Mouse (Mus musculus) limb, embryonic 11.5 days (tissue): Measurements from ENCODE around the gene Wdr82. TPM values are rescaled to one million over a fixed set of nuclear protein-coding genes. Genes with fewer than 3 reads are reported as not detected.

Experiments
- ATAC-seq: fragments of 200-750 bp; cut with Nextera tagmentation; 2 replicates; pipeline ENCODE4 v1.8.0; 2017; ENCODE audit warnings: low read depth; ENCODE audit not compliant: insufficient number of reproducible peaks, low FRiP score, low TSS enrichment
- DNase-seq: peaks from one replicate; pipeline ENCODE4 v3.0.0-alpha.2; 2015; ENCODE audit warnings: low spot score
- H3K27ac ChIP-seq: fragments of 300-500 bp; sonication (generic); replicated peaks from 2 replicates; pipeline ENCODE4 v1.5.1; 2014; ENCODE audit warnings: low read depth, mild to moderate bottlenecking, low read length
- H3K27me3 ChIP-seq: fragments of 300-500 bp; sonication (generic); 2 replicates; pipeline ENCODE4 v1.6.1; 2014; ENCODE audit warnings: mild to moderate bottlenecking, low read length, mixed read lengths; ENCODE audit not compliant: control insufficient read depth, insufficient read depth
- H3K36me3 ChIP-seq: fragments of 300-500 bp; sonication (generic); 2 replicates; pipeline ENCODE4 v1.6.1; 2014; ENCODE audit warnings: mild to moderate bottlenecking, low read length, moderate library complexity, mixed read lengths; ENCODE audit not compliant: control insufficient read depth, insufficient read depth
- H3K4me1 ChIP-seq: fragments of 300-500 bp; sonication (generic); 2 replicates; pipeline ENCODE4 v1.6.1; 2014; ENCODE audit warnings: low read length, mixed read lengths; ENCODE audit not compliant: control insufficient read depth, insufficient read depth
- H3K4me2 ChIP-seq: fragments of 300-500 bp; sonication (generic); 2 replicates; pipeline ENCODE4 v1.6.1; 2014; ENCODE audit warnings: low read depth, mild to moderate bottlenecking, moderate library complexity; ENCODE audit not compliant: severe bottlenecking
- H3K4me3 ChIP-seq: fragments of 300-500 bp; sonication (generic); 2 replicates; pipeline ENCODE4 v1.5.1; 2014; ENCODE audit warnings: low read depth, low read length
- H3K9ac ChIP-seq: fragments of 300-500 bp; sonication (generic); 2 replicates; pipeline ENCODE4 v1.6.1; 2014; ENCODE audit warnings: mild to moderate bottlenecking, low read length
- H3K9me3 ChIP-seq: fragments of 300-500 bp; sonication (generic); 2 replicates; pipeline ENCODE4 v1.6.1; 2016; ENCODE audit warnings: low read length; ENCODE audit not compliant: control insufficient read depth
- WGBS: fragments of 180-500 bp; shearing (Covaris S2); extraction: QIAGEN DNeasy Blood & Tissue Kit; methylation state at CpG from one replicate; pipeline ENCODE4 v1.1.7; 2014; 5-methylcytosine and 5-hydroxymethylcytosine counted together
- polyA plus RNA-seq: library from polyadenylated mRNA; unstranded; fragments of >200 nt; fragmentation: Nextera tagmentation; extraction: Ambion mirVana; gene quantifications from 2 replicates; pipeline ENCODE4 v1.2.1, GENCODE M21; 2014

Gene Wdr82
- 26.4 and 31.3 TPM in 2 replicates for polyA plus RNA-seq

GRCm38 (mm10) chr9:106170556-106171345 is at the start of gene Wdr82:
Wdr82 (plus strand) TSS chr9:106170928.
- ATAC-seq (peak; percentile 90), DNase-seq (peak; percentile 94)
- Histone ChIP-seq H3K27ac (peak within 1 kb of the TSS; percentile 90), H3K4me1 (peaks cover 22% of the 10 kb centered on the region), H3K9me3 (no peaks in the 10 kb centered on the region), H3K9ac (peak within 1 kb of the TSS; percentile 97), H3K27me3 (no peaks in the 10 kb centered on the region), H3K36me3 (no peaks in the 10 kb centered on the region; the same call in 1 of the 2 replicates), H3K4me2 (peak within 1 kb of the TSS; percentile 54), H3K4me3 (peak within 1 kb of the TSS; percentile 91)
- WGBS = under 1% methylated on average over 81 of the region's 81 CpGs

- peak; percentile 41 for DNase-seq
- Histone ChIP-seq H3K9me3 (no peaks in the 10 kb centered on the region), H3K27me3 (no peaks in the 10 kb centered on the region), H3K36me3 (no peaks in the 10 kb centered on the region), H3K4me2 (no peak overlapping the region), H3K4me1 (no peaks in the 10 kb centered on the region), H3K9ac (no peak overlapping the region), H3K27ac (no peak overlapping the region), H3K4me3 (no peak overlapping the region)
- 44% methylated on average over 4 of the region's 4 CpGs for WGBS
- no peak for ATAC-seq
Observed at GRCm38 (mm10) chr9:106123599-106123998, 47.1 kb upstream of the Wdr82 start.

GRCm38 (mm10) chr9:106126786-106127251 is 43.9 kb upstream of the Wdr82 start:
- Histone ChIP-seq H3K27me3 (no peaks in the 10 kb centered on the region), H3K27ac (no peak overlapping the region), H3K9me3 (no peaks in the 10 kb centered on the region), H3K4me1 (no peaks in the 10 kb centered on the region), H3K9ac (no peak overlapping the region), H3K4me2 (no peak overlapping the region), H3K36me3 (no peaks in the 10 kb centered on the region), H3K4me3 (no peak overlapping the region)
- no peak for DNase-seq
- 60% methylated on average over 2 of the region's 2 CpGs for WGBS
- no peak for ATAC-seq

GRCm38 (mm10) chr9:106129072-106129471 is 41.7 kb upstream of the Wdr82 start:
- H3K27ac ChIP-seq = no peak overlapping the region
- no peaks in the 10 kb centered on the region for H3K4me1 ChIP-seq
- 91% methylated on average over 2 of the region's 2 CpGs for WGBS
- H3K27me3 ChIP-seq = no peaks in the 10 kb centered on the region
- ATAC-seq (no peak), DNase-seq (no peak)
- no peaks in the 10 kb centered on the region for H3K9me3 ChIP-seq
- no peak overlapping the region for H3K4me2 ChIP-seq
- H3K4me3 ChIP-seq = no peak overlapping the region
- no peaks in the 10 kb centered on the region for H3K36me3 ChIP-seq
- no peak overlapping the region for H3K9ac ChIP-seq

GRCm38 (mm10) chr9:106130250-106130649 is 40.5 kb upstream of the Wdr82 start:
- WGBS = 86% methylated on average over 7 of the region's 7 CpGs
- no peaks in the 10 kb centered on the region for H3K9me3 ChIP-seq
- H3K27ac ChIP-seq = no peak overlapping the region
- DNase-seq (no peak), ATAC-seq (no peak)
- no peaks in the 10 kb centered on the region for H3K36me3 ChIP-seq
- no peaks in the 10 kb centered on the region for H3K27me3 ChIP-seq
- H3K4me2 ChIP-seq = no peak overlapping the region
- no peak overlapping the region for H3K4me3 ChIP-seq
- H3K9ac ChIP-seq = no peak overlapping the region
- H3K4me1 ChIP-seq = no peaks in the 10 kb centered on the region

GRCm38 (mm10) chr9:106137671-106138216 is 33.0 kb upstream of the Wdr82 start:
- WGBS = 38% methylated on average over 10 of the region's 10 CpGs
- no peak overlapping the region for H3K9ac ChIP-seq
- H3K27me3 ChIP-seq = no peaks in the 10 kb centered on the region
- H3K4me2 ChIP-seq = no peak overlapping the region
- DNase-seq (peak; percentile 34), ATAC-seq (no peak)
- H3K36me3 ChIP-seq = no peaks in the 10 kb centered on the region
- H3K9me3 ChIP-seq = no peaks in the 10 kb centered on the region
- H3K27ac ChIP-seq = no peak overlapping the region
- no peaks in the 10 kb centered on the region; the same call in 1 of the 2 replicates for H3K4me1 ChIP-seq
- no peak overlapping the region for H3K4me3 ChIP-seq

GRCm38 (mm10) chr9:106139763-106140162 is 31.0 kb upstream of the Wdr82 start:
- peak; percentile 58 for DNase-seq
- peak; percentile 36; the same call in 1 of the 2 replicates for ATAC-seq
- WGBS = 10% methylated on average over 10 of the region's 10 CpGs

GRCm38 (mm10) chr9:106141955-106142354 is 28.8 kb upstream of the Wdr82 start:
- Histone ChIP-seq H3K9me3 (no peaks in the 10 kb centered on the region), H3K4me1 (no peaks in the 10 kb centered on the region; the same call in 1 of the 2 replicates), H3K4me3 (no peak overlapping the region), H3K27ac (no peak overlapping the region), H3K27me3 (peaks cover 1% of the 10 kb centered on the region; the same call in 1 of the 2 replicates), H3K4me2 (no peak overlapping the region), H3K36me3 (no peaks in the 10 kb centered on the region), H3K9ac (no peak overlapping the region)
- 77% methylated on average over 12 of the region's 12 CpGs for WGBS
- DNase-seq = no peak
- ATAC-seq = no peak

More at GRCm38 (mm10) chr9:106139763-106140162, 31.0 kb upstream of the Wdr82 start:
- Histone ChIP-seq H3K4me2 (no peak overlapping the region), H3K9ac (no peak overlapping the region), H3K27ac (no peak overlapping the region; the same call in 1 of the 2 replicates), H3K27me3 (no peaks in the 10 kb centered on the region), H3K36me3 (no peaks in the 10 kb centered on the region), H3K9me3 (no peaks in the 10 kb centered on the region), H3K4me3 (no peak overlapping the region), H3K4me1 (no peaks in the 10 kb centered on the region; the same call in 1 of the 2 replicates)
